Mouse (Mus musculus): ENCODE results near the gene Noto. TPM values are rescaled to one million over a fixed set of nuclear protein-coding genes. Genes with fewer than 3 reads are reported as not detected.
A peak's percentile ranks its signal among the peaks of the same experiment; 100 is the strongest.
"Not testable (repeated sequence)": the region's sequence is repeated elsewhere in the genome, so short reads cannot be mapped to it uniquely, and the experiment has no call there.

Gene Noto
- total and polyA plus RNA-seq, 2 experiments from 2014 or later: not detected

DNA sequence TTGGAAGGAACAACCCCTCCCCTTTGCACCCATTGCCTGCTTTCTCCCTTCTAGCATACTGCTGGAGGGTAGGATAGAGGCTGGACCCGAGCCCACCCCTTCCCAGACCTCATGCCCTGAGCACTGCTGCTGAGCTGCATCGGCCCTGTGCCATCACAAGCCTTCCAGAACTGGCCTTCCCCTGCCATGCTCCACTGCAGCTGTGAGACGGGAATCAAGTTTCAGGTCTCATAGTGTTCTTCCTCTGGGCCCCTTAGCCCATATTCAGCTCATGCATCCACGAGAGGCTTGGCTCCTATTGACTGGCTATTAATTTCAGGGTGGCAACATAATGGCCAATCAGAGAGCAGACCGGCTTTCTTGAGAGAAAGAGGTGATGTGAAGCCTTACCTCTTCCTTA, 21.6 kb downstream of the Noto start:
- Histone ChIP-seq H3K9me3 (ENCODE audit: low read length) (no peaks in the 10 kb centered on the region), H3K27ac (ENCODE audit: low read depth, low read length) (no peak overlapping the region), H3K36me3 (ENCODE audit: insufficient read depth, low read length) (peaks cover 46% of the 10 kb centered on the region), H3K4me1 (ENCODE audit: insufficient read depth, low read length) (no peaks in the 10 kb centered on the region), H3K4me2 (ENCODE audit: low read depth, low read length, poor library complexity, severe bottlenecking) (no peak overlapping the region), H3K9ac (replicated peaks; ENCODE audit: low read length, poor library complexity, severe bottlenecking) (no peak overlapping the region), H3K27me3 (ENCODE audit: insufficient read depth, low read length) (no peaks in the 10 kb centered on the region), H3K4me3 (ENCODE audit: low read depth, low read length) (no peak overlapping the region)
- WGBS: 77% methylated on average over 5 of the region's 5 CpGs
- no peak for TF ChIP-seq CTCF (IDR thresholded peaks at IDR 0.05)
- DNase-seq (ENCODE audit: low spot score) (no peak), ATAC-seq (ENCODE audit: low FRiP score) (no peak)

- no peak overlapping the region for H3K4me2 ChIP-seq (ENCODE audit: low read depth, low read length, poor library complexity, severe bottlenecking)
- no peak overlapping the region for H3K27ac ChIP-seq (ENCODE audit: low read depth, low read length)
- H3K9ac ChIP-seq (replicated peaks; ENCODE audit: low read length, poor library complexity, severe bottlenecking): no peak overlapping the region
- DNase-seq (ENCODE audit: low spot score): no peak
- H3K4me1 ChIP-seq (ENCODE audit: insufficient read depth, low read length): no peaks in the 10 kb centered on the region
- no peaks in the 10 kb centered on the region for H3K27me3 ChIP-seq (ENCODE audit: insufficient read depth, low read length)
- TF ChIP-seq CTCF (IDR thresholded peaks at IDR 0.05): no peak
- H3K36me3 ChIP-seq (ENCODE audit: insufficient read depth, low read length): peaks cover 31% of the 10 kb centered on the region
- no peaks in the 10 kb centered on the region for H3K9me3 ChIP-seq (ENCODE audit: low read length)
- no peak overlapping the region for H3K4me3 ChIP-seq (ENCODE audit: low read depth, low read length)
- 84% methylated on average over 6 of the region's 6 CpGs for WGBS
- no peak for ATAC-seq (ENCODE audit: low FRiP score)
Measured at GRCm38 (mm10) chr6:85447351-85447750, 23.7 kb downstream of the Noto start.

- Histone ChIP-seq H3K36me3 (ENCODE audit: insufficient read depth, low read length) (peaks cover 15% of the 10 kb centered on the region), H3K4me2 (ENCODE audit: low read depth, low read length, poor library complexity, severe bottlenecking) (peak overlapping the region; percentile 85; the same call in 1 of the 2 replicates)
- DNase-seq (ENCODE audit: low spot score); H3K27me3 ChIP-seq (ENCODE audit: insufficient read depth, low read length); H3K27ac ChIP-seq (ENCODE audit: low read depth, low read length); ATAC-seq (ENCODE audit: low FRiP score); H3K4me3 ChIP-seq (ENCODE audit: low read depth, low read length); H3K9me3 ChIP-seq (ENCODE audit: low read length); H3K4me1 ChIP-seq (ENCODE audit: insufficient read depth, low read length); H3K9ac ChIP-seq (replicated peaks; ENCODE audit: low read length, poor library complexity, severe bottlenecking): not testable (repeated sequence)
- WGBS: 67% methylated on average over 1 of the region's 1 CpGs
Measured at GRCm38 (mm10) chr6:85450140-85450539, 26.5 kb downstream of the Noto start.

DNA sequence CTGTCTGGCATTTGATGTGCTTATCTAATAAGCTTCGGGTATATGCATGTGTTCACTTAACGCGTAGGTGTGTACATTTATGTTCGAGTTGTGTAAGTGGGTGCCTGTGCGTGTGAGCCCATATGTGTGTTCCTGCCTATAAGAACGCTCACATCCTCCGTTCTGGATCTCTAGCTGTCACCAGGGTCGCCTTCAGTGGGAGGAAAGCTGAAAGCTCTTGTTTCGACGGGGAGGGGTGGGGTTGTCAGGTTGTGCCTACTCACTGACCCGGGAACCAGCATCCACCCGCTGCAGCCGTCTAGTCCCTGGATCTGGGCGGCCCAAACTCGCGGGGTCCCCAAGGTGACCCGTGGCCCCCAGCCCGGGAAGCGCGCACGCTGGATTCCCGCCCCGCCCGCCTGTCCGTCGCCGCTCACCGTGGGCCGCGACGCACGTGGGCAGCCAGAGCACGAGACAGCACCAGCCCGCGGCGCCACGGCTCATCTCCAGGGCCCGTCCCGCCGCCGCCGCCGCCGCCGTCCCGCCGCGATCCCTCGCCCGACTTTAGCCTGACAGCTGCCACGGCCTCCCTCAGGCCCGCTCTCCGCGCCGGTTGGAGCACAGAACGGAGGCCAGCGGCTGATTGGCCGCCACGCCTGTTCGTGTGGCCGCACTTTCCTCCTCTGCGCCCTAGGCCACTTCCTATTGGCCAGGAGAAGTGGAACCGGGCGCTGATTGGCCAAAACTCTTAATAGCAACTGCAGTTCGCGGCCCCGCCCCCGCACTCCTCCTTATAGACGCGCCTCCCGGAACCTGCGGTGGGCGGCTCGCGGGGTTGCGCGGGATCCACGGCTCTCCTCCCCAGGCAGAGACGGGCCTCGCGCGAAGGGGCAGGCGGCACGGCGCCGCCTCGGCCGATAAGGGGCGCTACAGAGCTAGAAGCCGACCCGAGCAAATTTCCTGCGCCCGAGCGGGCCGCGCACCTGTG, 27.3 kb downstream of the Noto start, which contains the start of gene Cct7:
Gene Cct7 (plus strand): TSS at position 818 of the 967 bp plus-strand sequence.
- H3K4me3 ChIP-seq (ENCODE audit: low read depth, low read length): peak within 1 kb of the TSS; percentile 85
- peak within 1 kb of the TSS; percentile 95 for H3K27ac ChIP-seq (ENCODE audit: low read depth, low read length)
- peak; percentile 73 for TF ChIP-seq CTCF (IDR thresholded peaks at IDR 0.05)
- H3K9ac ChIP-seq (replicated peaks; ENCODE audit: low read length, poor library complexity, severe bottlenecking): peak within 1 kb of the TSS; percentile 91
- H3K9me3 ChIP-seq (ENCODE audit: low read length): no peaks in the 10 kb centered on the region
- H3K4me1 ChIP-seq (ENCODE audit: insufficient read depth, low read length): peaks cover 9% of the 10 kb centered on the region
- peak; percentile 93 for ATAC-seq (ENCODE audit: low FRiP score)
- peak within 1 kb of the TSS; percentile 85 for H3K4me2 ChIP-seq (ENCODE audit: low read depth, low read length, poor library complexity, severe bottlenecking)
- H3K36me3 ChIP-seq (ENCODE audit: insufficient read depth, low read length): peaks cover 7% of the 10 kb centered on the region
- 3% methylated on average over 88 of the region's 96 CpGs for WGBS
- H3K27me3 ChIP-seq (ENCODE audit: insufficient read depth, low read length): no peaks in the 10 kb centered on the region
- DNase-seq (ENCODE audit: low spot score): peak; percentile 100

DNA sequence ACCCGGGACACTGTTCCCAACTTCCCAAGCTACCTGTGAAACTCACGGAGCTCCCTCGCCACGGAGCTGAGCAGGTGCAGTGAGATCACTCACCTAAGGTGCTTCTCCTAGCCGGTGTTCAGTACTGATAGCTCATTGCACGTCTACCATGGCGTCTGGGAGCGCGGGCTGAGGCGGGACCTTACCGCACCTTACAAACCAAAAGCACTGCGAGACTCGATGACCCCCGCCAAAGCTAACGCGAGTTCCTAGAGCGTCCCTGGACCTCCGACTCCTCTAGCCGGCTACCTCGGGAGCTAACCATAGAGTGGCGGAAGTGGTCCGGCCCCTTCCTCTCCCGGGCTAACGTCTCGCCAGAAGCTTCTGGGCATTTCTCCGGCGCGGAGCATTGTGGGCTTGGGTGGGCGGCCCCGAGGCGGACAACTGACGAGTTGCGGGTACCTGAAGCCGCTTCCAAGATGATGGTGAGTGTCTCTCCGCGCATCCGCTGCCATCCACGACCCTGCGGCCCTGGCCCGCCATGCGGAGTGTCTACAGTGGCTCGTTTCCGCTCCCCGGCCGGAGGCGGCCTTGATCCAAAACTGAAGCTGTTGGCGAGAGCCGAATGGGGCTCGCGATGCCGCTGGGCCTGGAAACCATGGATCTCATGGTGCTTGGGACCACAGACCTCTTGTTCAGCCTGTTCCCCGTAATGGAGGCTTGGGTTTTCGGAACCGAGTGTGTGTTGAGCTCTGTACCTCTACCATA, 28.2 kb downstream of the Noto start, which contains the start of gene Pradc1:
Gene Pradc1 (minus strand): TSS at position 307 of the 747 bp plus-strand sequence.
- peak; percentile 93 for ATAC-seq (ENCODE audit: low FRiP score)
- no peak for TF ChIP-seq CTCF (IDR thresholded peaks at IDR 0.05)
- peak; percentile 100 for DNase-seq (ENCODE audit: low spot score)
- peak within 1 kb of the TSS; percentile 95 for H3K27ac ChIP-seq (ENCODE audit: low read depth, low read length)
- under 1% methylated on average over 54 of the region's 54 CpGs for WGBS
- peak within 1 kb of the TSS; percentile 85 for H3K4me2 ChIP-seq (ENCODE audit: low read depth, low read length, poor library complexity, severe bottlenecking)
- H3K36me3 ChIP-seq (ENCODE audit: insufficient read depth, low read length): no peaks in the 10 kb centered on the region
- H3K27me3 ChIP-seq (ENCODE audit: insufficient read depth, low read length): no peaks in the 10 kb centered on the region
- peaks cover 9% of the 10 kb centered on the region for H3K4me1 ChIP-seq (ENCODE audit: insufficient read depth, low read length)
- H3K4me3 ChIP-seq (ENCODE audit: low read depth, low read length): peak within 1 kb of the TSS; percentile 85
- H3K9ac ChIP-seq (replicated peaks; ENCODE audit: low read length, poor library complexity, severe bottlenecking): peak within 1 kb of the TSS; percentile 91
- no peaks in the 10 kb centered on the region for H3K9me3 ChIP-seq (ENCODE audit: low read length)
